Mouse (Mus musculus) embryonic fibroblast, embryonic 13.5 days (primary cell): ENCODE data around the gene Olfr685. TPM values are rescaled to one million over a fixed set of nuclear protein-coding genes. Genes with fewer than 3 reads are reported as not detected.

ENCODE experiments used
- H3K27ac ChIP-seq: 2 replicates; pipeline ENCODE4 v1.5.1; 2012; ENCODE audit warnings: low read length, control low read depth, inconsistent platforms; ENCODE audit not compliant: insufficient read depth
- H3K4me1 ChIP-seq: 2 replicates; pipeline ENCODE4 v1.6.1; 2011; ENCODE audit warnings: low read length; ENCODE audit not compliant: control insufficient read depth, insufficient read depth
- H3K4me3 ChIP-seq: 2 replicates; pipeline ENCODE4 v1.5.1; 2011; ENCODE audit warnings: mild to moderate bottlenecking, control low read depth, low read length; ENCODE audit not compliant: insufficient read depth
- CTCF ChIP-seq: IDR thresholded peaks from 2 replicates; pipeline ENCODE4 v1.5.1; 2011; ENCODE audit warnings: mild to moderate bottlenecking, control low read depth, low read length, moderate library complexity, borderline replicate concordance; ENCODE audit not compliant: insufficient read depth
- POLR2A ChIP-seq: IDR thresholded peaks from 2 replicates; pipeline ENCODE4 v1.6.1; 2011; ENCODE audit warnings: low read depth, mild to moderate bottlenecking, control low read depth, low read length, moderate library complexity
- polyA plus RNA-seq: library from polyadenylated mRNA; stranded (reverse); fragments of >200 nt; gene quantifications from 2 replicates; pipeline ENCODE4 v1.2.4, GENCODE M21; 2011; ENCODE audit warnings: low read depth; ENCODE audit not compliant: missing spikeins, insufficient read length

Gene Olfr685
- not detected in 2 replicates for polyA plus RNA-seq

- Histone ChIP-seq H3K4me1 (no peaks in the 10 kb centered on the region), H3K4me3 (no peak within 1 kb of the TSS), H3K27ac (no peak within 1 kb of the TSS)
- TF ChIP-seq POLR2A, result no peak
- TF ChIP-seq CTCF, result no peak
Observed at GRCm38 (mm10) chr7:105185912-105186311, at the start of gene Olfr685. TSS of gene Olfr685 (minus strand) at chr7:105186012.

GRCm38 (mm10) chr7:105229386-105229785 is 43.6 kb upstream of the Olfr685 start:
- no peak for TF ChIP-seq CTCF
- no peak for TF ChIP-seq POLR2A
- Histone ChIP-seq H3K4me1 (no peaks in the 10 kb centered on the region), H3K27ac (no peak overlapping the region), H3K4me3 (no peak overlapping the region)

- Histone ChIP-seq H3K4me1 (no peaks in the 10 kb centered on the region), H3K4me3 (no peak overlapping the region), H3K27ac (no peak overlapping the region)
- TF ChIP-seq POLR2A (no peak), CTCF (no peak)
Observed at GRCm38 (mm10) chr7:105228138-105228537, 42.3 kb upstream of the Olfr685 start.

- TF ChIP-seq POLR2A (no peak), CTCF (no peak)
- Histone ChIP-seq H3K4me1 (no peaks in the 10 kb centered on the region), H3K27ac (no peak overlapping the region), H3K4me3 (no peak overlapping the region)
Observed at GRCm38 (mm10) chr7:105226703-105227102, 40.9 kb upstream of the Olfr685 start.

- Histone ChIP-seq H3K4me3 (no peak overlapping the region), H3K4me1 (no peaks in the 10 kb centered on the region), H3K27ac (no peak overlapping the region)
- no peak for TF ChIP-seq POLR2A
Observed at GRCm38 (mm10) chr7:105226072-105226471, 40.3 kb upstream of the Olfr685 start.

GRCm38 (mm10) chr7:105218281-105218680 is 32.5 kb upstream of the Olfr685 start:
- Histone ChIP-seq H3K4me1 (no peaks in the 10 kb centered on the region), H3K27ac (no peak overlapping the region), H3K4me3 (no peak overlapping the region)
- no peak for TF ChIP-seq CTCF
- no peak for TF ChIP-seq POLR2A

- H3K4me3 ChIP-seq, result no peak overlapping the region
- TF ChIP-seq CTCF (no peak), POLR2A (no peak)
Observed at GRCm38 (mm10) chr7:105214761-105215160, 28.9 kb upstream of the Olfr685 start.

GRCm38 (mm10) chr7:105207385-105207784 is 21.6 kb upstream of the Olfr685 start, which contains the start of gene Olfr686:
TSS of gene Olfr686 (minus strand) at chr7:105207485.
- TF ChIP-seq POLR2A (no peak), CTCF (no peak)
- Histone ChIP-seq H3K27ac (no peak within 1 kb of the TSS), H3K4me3 (no peak within 1 kb of the TSS), H3K4me1 (no peaks in the 10 kb centered on the region)

More at GRCm38 (mm10) chr7:105214761-105215160, 28.9 kb upstream of the Olfr685 start:
- Histone ChIP-seq H3K27ac (no peak overlapping the region), H3K4me1 (no peaks in the 10 kb centered on the region)

GRCm38 (mm10) chr7:105170773-105171172 is 15.0 kb downstream of the Olfr685 start:
- H3K4me3 ChIP-seq, result no peak overlapping the region
- no peak overlapping the region for H3K27ac ChIP-seq
- TF ChIP-seq POLR2A (no peak), CTCF (no peak)
- no peaks in the 10 kb centered on the region for H3K4me1 ChIP-seq

GRCm38 (mm10) chr7:105163553-105163952 is 22.3 kb downstream of the Olfr685 start, which contains the start of gene Olfr684:
TSS of gene Olfr684 (minus strand) at chr7:105163653.
- Histone ChIP-seq H3K27ac (no peak within 1 kb of the TSS), H3K4me3 (no peak within 1 kb of the TSS), H3K4me1 (no peaks in the 10 kb centered on the region)
- TF ChIP-seq CTCF (no peak), POLR2A (no peak)

GRCm38 (mm10) chr7:105146912-105147311 is 38.9 kb downstream of the Olfr685 start, which contains the start of gene Olfr683:
TSS of gene Olfr683 (minus strand) at chr7:105147012.
- Histone ChIP-seq H3K27ac (no peak within 1 kb of the TSS), H3K4me1 (no peaks in the 10 kb centered on the region), H3K4me3 (no peak within 1 kb of the TSS)
- TF ChIP-seq CTCF (no peak), POLR2A (no peak)
